Comparison of ENCODE assay signal across 24 mouse cellular contexts in genomic region chr5:51406406-51406805, GRCm38 (mm10).
DNase-seq lines count a peak whose midpoint lies in the region; ATAC-seq and TF ChIP-seq lines count a peak whose summit lies in the region.
"Had no signal": no experiment of that assay in that cellular context is flagged by ENCODE, and none has a peak within 500 bp of the region (broad histone marks: within the 10 kb centered on the region; RNA-seq: fewer than 3 reads in every experiment).

No protein-coding gene starts in this region.

- H3K27me3 ChIP-seq in intestine, embryonic 16.5 days (replicated peaks; ENCODE audit: control insufficient read depth, insufficient read depth, low read length) = no peaks in the 10 kb centered on the region
- H3K27me3 ChIP-seq in stomach, postnatal 0 days (ENCODE audit: control insufficient read depth, insufficient read depth, low read length) = no peaks in the 10 kb centered on the region
- H3K27me3 ChIP-seq in midbrain, embryonic 10.5 days (ENCODE audit: low read depth, poor library complexity, severe bottlenecking) = no peaks in the 10 kb centered on the region
- H3K27me3 ChIP-seq: embryonic facial prominence, embryonic 15.5 days; kidney, embryonic 15.5 days had no signal

- ATAC-seq in intestine, embryonic 16.5 days = peak; percentile 96
- peak; percentile 83 for ATAC-seq in stomach, postnatal 0 days (ENCODE audit: low FRiP score, low TSS enrichment)
- ATAC-seq: forebrain, embryonic 14.5 days; hindbrain, postnatal 0 days; midbrain, embryonic 16.5 days had no signal

- peak; percentile 8 for DNase-seq in adrenal gland, postnatal 10 days
- no peak for DNase-seq in adrenal gland, postnatal 4 days (ENCODE audit: low spot score in 2 of 2)
- peak; percentile 13 for DNase-seq in kidney, postnatal 14 days
- DNase-seq in kidney, adult 11 months = no peak
- peak; percentile 55 for DNase-seq in stomach, postnatal 0 days (ENCODE audit: low spot score)
- no peak for DNase-seq in midbrain, embryonic 10.5 days (ENCODE audit: low spot score)
- DNase-seq in frontal cortex, postnatal 14 days (ENCODE audit: low spot score in 2 of 2) = no peak
- DNase-seq: adrenal gland, postnatal 14 days; cerebellum, adult 8-10 months; cerebellum, postnatal 36 days; embryo, embryonic 11 days; liver; right cerebral cortex, adult 18-20 months; thymus, postnatal 25 days had no signal

- H3K4me3 ChIP-seq in intestine, embryonic 16.5 days (ENCODE audit: low read length) = no peak overlapping the region
- H3K4me3 ChIP-seq in stomach, postnatal 0 days (ENCODE audit: low read depth, low read length) = no peak overlapping the region
- H3K4me3 ChIP-seq in midbrain, embryonic 10.5 days = no peak overlapping the region
- H3K4me3 ChIP-seq: embryonic facial prominence, embryonic 15.5 days; kidney, embryonic 15.5 days; layer of hippocampus, adult 2 months; limb, embryonic 10.5 days; myocyte had no signal

- H3K9ac ChIP-seq in intestine, embryonic 16.5 days (ENCODE audit: low read depth, low read length) = no peak overlapping the region
- no peak overlapping the region for H3K9ac ChIP-seq in stomach, postnatal 0 days (ENCODE audit: low read length)
- H3K9ac ChIP-seq: embryonic facial prominence, embryonic 15.5 days; kidney, embryonic 15.5 days had no signal

- no peaks in the 10 kb centered on the region for H3K36me3 ChIP-seq in intestine, embryonic 16.5 days (ENCODE audit: control insufficient read depth, insufficient read depth, low read length)
- no peaks in the 10 kb centered on the region for H3K36me3 ChIP-seq in stomach, postnatal 0 days (ENCODE audit: control insufficient read depth, insufficient read depth, low read length)
- no peaks in the 10 kb centered on the region for H3K36me3 ChIP-seq in midbrain, embryonic 10.5 days
- H3K36me3 ChIP-seq: embryonic facial prominence, embryonic 15.5 days; kidney, embryonic 15.5 days; limb, embryonic 10.5 days had no signal

- TF ChIP-seq EP300 in stomach, postnatal 0 days (optimal IDR thresholded peaks at IDR 0.05) = no peak

- 50% methylated on average over 3 of the region's 3 CpGs for WGBS in intestine, embryonic 16.5 days
- WGBS in stomach, postnatal 0 days = 59% methylated on average over 3 of the region's 3 CpGs
- 84% methylated on average over 3 of the region's 3 CpGs for WGBS in midbrain, embryonic 10.5 days

- no peak overlapping the region for H3K27ac ChIP-seq in intestine, embryonic 16.5 days (ENCODE audit: low read length)
- no peak overlapping the region for H3K27ac ChIP-seq in stomach, postnatal 0 days (replicated peaks)
- no peak overlapping the region for H3K27ac ChIP-seq in midbrain, embryonic 10.5 days (replicated peaks)
- H3K27ac ChIP-seq: embryonic facial prominence, embryonic 15.5 days; hindbrain, postnatal 0 days; kidney, embryonic 15.5 days; layer of hippocampus, adult 2 months; limb, embryonic 10.5 days; macrophage had no signal

- TF ChIP-seq CTCF in stomach, postnatal 0 days (IDR thresholded peaks at IDR 0.05; ENCODE audit: low read depth) = no peak

- H3K4me1 ChIP-seq in intestine, embryonic 16.5 days (ENCODE audit: control insufficient read depth, insufficient read depth, low read length) = no peaks in the 10 kb centered on the region
- H3K4me1 ChIP-seq in stomach, postnatal 0 days (replicated peaks; ENCODE audit: control insufficient read depth, insufficient read depth) = no peaks in the 10 kb centered on the region
- H3K4me1 ChIP-seq in midbrain, embryonic 10.5 days = no peaks in the 10 kb centered on the region
- H3K4me1 ChIP-seq: embryonic facial prominence, embryonic 15.5 days; kidney, embryonic 15.5 days; limb, embryonic 10.5 days had no signal

- no peak overlapping the region for H3K4me2 ChIP-seq in intestine, embryonic 16.5 days (ENCODE audit: low read depth, low read length)
- H3K4me2 ChIP-seq in stomach, postnatal 0 days (replicated peaks; ENCODE audit: low read depth) = no peak overlapping the region
- H3K4me2 ChIP-seq: embryonic facial prominence, embryonic 15.5 days; kidney, embryonic 15.5 days had no signal

- no peaks in the 10 kb centered on the region for H3K9me3 ChIP-seq in intestine, embryonic 16.5 days (ENCODE audit: control insufficient read depth, low read length)
- no peaks in the 10 kb centered on the region for H3K9me3 ChIP-seq in stomach, postnatal 0 days (ENCODE audit: control insufficient read depth, low read length)
- no peaks in the 10 kb centered on the region for H3K9me3 ChIP-seq in midbrain, embryonic 10.5 days (replicated peaks)
- H3K9me3 ChIP-seq: embryonic facial prominence, embryonic 15.5 days; kidney, embryonic 15.5 days; limb, embryonic 10.5 days had no signal

Comparison
In these comparisons a context has a peak if more than half of its experiments do, and no peak if none do; other contexts are left out.
1. DNase-seq: peak in adrenal gland, postnatal 10 days (single experiment), kidney, postnatal 14 days (single experiment) and stomach, postnatal 0 days (single experiment); none in adrenal gland, postnatal 4 days (0 of 2), kidney, adult 11 months (single experiment), midbrain, embryonic 10.5 days (single experiment) and frontal cortex, postnatal 14 days (0 of 2).